Mouse (Mus musculus) neutrophil, adult 59 days (primary cell): ENCODE results near the gene B230104I21Rik. TPM values are rescaled to one million over a fixed set of nuclear protein-coding genes. Genes with fewer than 3 reads are reported as not detected.

Source experiments
- total RNA-seq, 2 experiments: library from RNA; stranded (reverse); gene quantifications; 1 replicate in 1 of 2; 2 replicates in 1 of 2; pipeline ENCODE4 v1.2.4; 2023

Gene B230104I21Rik
- not detected for total RNA-seq

GRCm38 (mm10) chr4:154335761-154336160 is at the start of gene B230104I21Rik:
B230104I21Rik (plus strand) TSS chr4:154336127.

DNA sequence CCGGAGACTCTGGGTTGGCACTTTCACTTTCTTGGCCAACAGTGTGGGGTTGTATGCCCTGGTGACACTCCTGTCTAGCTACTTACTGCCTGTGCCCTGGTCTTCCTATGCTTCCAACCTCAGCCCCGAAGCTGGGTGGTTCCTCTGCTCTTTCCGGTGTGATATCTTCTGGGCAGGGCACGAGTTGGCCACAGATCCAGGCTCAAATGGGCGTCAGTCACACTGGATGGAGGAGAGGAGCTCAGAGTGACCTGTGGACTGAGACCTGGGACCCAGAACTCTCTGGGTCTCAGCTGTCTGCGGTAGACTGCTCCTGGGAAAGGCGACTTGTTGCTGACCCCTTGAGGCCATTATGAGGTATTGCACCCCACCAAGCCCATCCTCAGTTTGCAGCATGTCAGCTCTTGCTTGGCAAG is 34.5 kb upstream of the B230104I21Rik start, which contains the start of gene Arhgef16:
Gene Arhgef16 (minus strand): TSS at position 211 of the 416 bp plus-strand sequence.

Other genes starting within 250 kb of the B230104I21Rik start
- not detected for gene Trp73, start 195.9 kb upstream of the B230104I21Rik start, total RNA-seq
- gene Wrap73, start 193.8 kb upstream of the B230104I21Rik start, total RNA-seq: 1 to 10 TPM; 6.4 to 7.6 TPM
- 100 to 1,000 TPM; 158 to 165 TPM for gene Tprgl, start 175.5 kb upstream of the B230104I21Rik start, total RNA-seq
- gene Megf6, start 165.4 kb upstream of the B230104I21Rik start, total RNA-seq: under 1 TPM; 0.46 to 0.62 TPM
- gene Arhgef16, start 34.5 kb upstream of the B230104I21Rik start, total RNA-seq: not detected